Mouse (Mus musculus): ENCODE results near the gene Prss16.
A peak's percentile ranks its signal among the peaks of the same experiment; 100 is the strongest.

GRCm38 (mm10) chr13:22050591-22051522 is 41.3 kb upstream of the Prss16 start:
- TF ChIP-seq CTCF (IDR thresholded peaks at IDR 0.05 in 2 of 3, conservative IDR thresholded peaks at IDR 0.05 in 1 of 3; ENCODE audit: control insufficient read depth in 1 of 3, insufficient read depth in 1 of 3, low read depth in 2 of 3, low read length in 3 of 3, poor library complexity in 1 of 3, severe bottlenecking in 1 of 3): peak in 1 of 3 experiments; percentile 84; a peak in 3 of 6 replicates
- TF ChIP-seq POLR2A (IDR thresholded peaks at IDR 0.05; ENCODE audit: control insufficient read depth in 1 of 2, insufficient read depth in 1 of 2, low read depth in 1 of 2, low read length in 2 of 2, poor library complexity in 1 of 2): peak in 1 of 2 experiments; percentile 53; a peak in 2 of 4 replicates
- no peak for TF ChIP-seq USF1 (IDR thresholded peaks at IDR 0.05; ENCODE audit: low read depth, low read length)
- no peak for TF ChIP-seq TAL1 (IDR thresholded peaks at IDR 0.05; ENCODE audit: low read length)
- TF ChIP-seq EP300 (IDR thresholded peaks at IDR 0.05; ENCODE audit: low read depth in 1 of 2, low read length in 2 of 2): no peak
